Mouse (Mus musculus) kidney, adult 8-10 months (tissue): ENCODE data around the gene Rad54l.

Source experiments
- DNase-seq, 2 experiments: peaks; one replicate each; pipeline ENCODE4 v3.0.0; 2022

The Rad54l gene

DNA sequence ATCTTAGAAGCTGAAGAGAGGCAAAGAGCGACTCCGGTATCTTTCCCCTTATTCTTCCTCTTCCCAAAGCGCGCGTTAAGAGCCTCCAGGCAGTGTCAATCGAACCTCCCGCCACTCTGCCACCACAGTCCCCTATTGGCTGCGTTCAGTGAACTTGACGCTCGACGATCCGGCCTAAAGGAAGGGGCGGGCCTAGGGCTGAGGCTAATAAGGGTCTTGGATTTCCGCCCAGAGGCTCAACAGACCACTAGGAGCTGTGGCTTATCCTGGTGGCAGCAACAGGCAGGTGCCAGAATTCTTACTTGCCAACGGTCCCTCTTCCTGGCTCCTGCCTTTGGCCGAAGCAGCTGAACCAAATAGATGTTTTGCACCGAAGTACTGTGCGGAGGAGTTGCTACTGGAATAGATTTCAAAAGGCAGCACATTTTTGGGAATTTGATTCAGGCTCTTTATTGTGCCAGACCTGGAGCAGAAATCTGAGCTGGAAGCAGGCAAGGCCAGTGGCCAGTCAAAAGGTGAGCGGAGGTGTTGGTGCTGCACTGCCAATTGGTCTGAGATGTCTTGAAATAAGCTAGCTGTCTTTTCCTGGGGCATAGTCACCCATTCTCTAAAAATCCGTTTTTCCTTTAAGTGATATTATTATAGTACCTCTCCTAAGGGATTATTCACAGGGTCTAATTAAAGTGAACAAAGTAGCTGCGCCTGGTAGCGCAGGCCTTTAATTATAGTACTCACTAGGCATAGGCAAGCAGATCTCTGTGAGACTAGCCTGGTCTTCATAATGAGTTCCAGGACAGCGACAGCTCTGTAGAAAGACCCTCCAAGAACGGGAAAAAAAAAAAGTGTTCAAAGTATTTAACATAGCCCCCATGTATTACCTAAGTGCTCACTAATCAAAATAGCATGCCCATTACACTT, at the start of gene Rad54l, which contains the start of gene Pomgnt1:
Rad54l (minus strand) TSS at position 89 of the 918 bp plus-strand sequence.
Pomgnt1 (plus strand) TSS at position 239 of the 918 bp plus-strand sequence.
- peak; percentile 77 to 81 for DNase-seq

DNA sequence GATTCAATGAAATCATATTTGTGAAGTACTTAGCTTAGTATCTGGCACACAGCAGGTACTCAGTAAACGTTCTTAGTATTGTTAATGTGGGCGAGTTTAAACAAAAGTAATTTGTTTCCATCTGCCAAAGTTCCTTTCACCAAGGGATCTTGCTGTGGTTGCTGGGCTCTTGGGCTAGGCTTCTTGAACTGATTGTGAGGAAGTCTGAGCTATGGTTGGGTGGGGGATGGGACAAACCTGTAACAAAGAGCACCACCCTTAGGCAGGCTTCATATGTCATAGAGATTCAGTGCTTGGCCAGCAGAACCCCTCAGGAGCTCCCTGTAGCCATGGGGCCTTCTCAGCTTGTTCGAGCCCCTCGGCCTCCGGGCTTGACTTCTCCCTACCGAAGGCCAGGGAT, 49.6 kb upstream of the Rad54l start, which contains the start of the genes 1700042G07Rik and Gm49337:
1700042G07Rik (plus strand) TSS at position 301 of the 400 bp plus-strand sequence.
Gm49337 (plus strand) TSS at position 313 of the 400 bp plus-strand sequence.
- DNase-seq, result no peak

GRCm38 (mm10) chr4:116169353-116169672, 45.8 kb upstream of the Rad54l start:
- DNase-seq, result no peak

- peak in 1 of 2 experiments; percentile 75 for DNase-seq
These were observed 45.3 kb upstream of the Rad54l start for GRCm38 (mm10) chr4:116168617-116169352.

- peak; percentile 63 to 69 for DNase-seq
These were observed 43.9 kb upstream of the Rad54l start, which contains the start of gene Tspan1 for GRCm38 (mm10) chr4:116167404-116167803. Gene Tspan1, minus strand, starts transcription at chr4:116167601.

DNA sequence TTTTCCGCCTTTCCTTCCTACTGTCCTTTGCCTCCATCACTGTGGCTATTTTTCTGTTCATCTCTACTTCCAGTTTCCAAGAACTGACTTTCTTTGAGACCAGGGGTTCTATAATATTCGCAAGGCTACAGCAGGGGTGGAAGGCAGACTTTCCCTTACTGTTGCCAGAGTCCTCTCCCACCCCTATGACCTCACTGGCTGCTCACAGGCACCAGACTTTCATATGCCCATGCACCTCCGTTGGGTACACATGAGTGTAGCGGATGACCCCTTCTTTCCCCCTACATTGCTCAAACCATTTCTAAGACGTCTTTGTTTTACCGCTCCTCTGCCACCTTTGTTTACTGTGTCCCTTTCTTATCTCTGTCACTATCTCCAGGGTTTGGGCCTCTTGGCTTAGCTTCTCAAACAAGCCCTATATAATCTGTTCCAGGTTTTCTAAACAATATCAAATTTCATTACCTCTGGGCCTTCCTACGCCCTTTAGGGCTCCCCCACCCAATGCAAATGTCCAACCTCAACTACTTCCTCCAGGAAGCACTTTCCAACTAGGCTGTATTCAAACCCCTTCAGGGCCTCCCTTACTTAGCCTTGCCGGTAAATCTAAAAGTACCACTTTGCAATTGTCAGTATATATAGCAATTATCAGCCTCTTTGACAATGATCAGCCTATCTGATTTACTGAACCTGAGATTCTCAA, 42.4 kb upstream of the Rad54l start:
- DNase-seq, result no peak

GRCm38 (mm10) chr4:116164759-116165554, 41.5 kb upstream of the Rad54l start:
- DNase-seq, result no peak

GRCm38 (mm10) chr4:116162142-116162541, 38.7 kb upstream of the Rad54l start:
- peak; percentile 44 to 55 for DNase-seq

- DNase-seq, result no peak
These were observed 37.3 kb upstream of the Rad54l start for GRCm38 (mm10) chr4:116160769-116161168.

- DNase-seq, result peak in 1 of 2 experiments; percentile 41
These were observed 36.4 kb upstream of the Rad54l start for GRCm38 (mm10) chr4:116159912-116160311.

DNA sequence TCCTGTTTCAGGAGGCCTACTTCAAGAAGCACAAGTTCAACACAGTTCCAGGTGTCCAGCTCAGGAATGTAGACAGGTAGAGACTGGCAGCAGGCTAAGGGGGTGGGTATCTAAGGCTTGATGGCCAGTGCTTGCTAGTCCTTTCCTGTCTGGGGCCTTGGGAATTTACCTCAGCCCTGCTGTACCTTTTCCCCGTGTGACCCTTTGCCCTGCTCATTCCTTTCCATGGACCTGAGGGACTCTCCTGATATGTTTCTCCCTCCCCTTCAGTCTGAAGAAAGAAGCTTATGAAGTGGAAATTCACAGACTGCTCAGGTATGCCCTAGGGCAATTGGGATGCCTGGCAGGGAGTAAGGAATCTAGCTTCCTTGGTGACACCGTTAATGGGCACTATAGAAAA, 34.4 kb upstream of the Rad54l start:
- peak; percentile 38 to 73 for DNase-seq

- DNase-seq, result no peak
These were observed 29.2 kb upstream of the Rad54l start for GRCm38 (mm10) chr4:116152702-116153101.

- no peak for DNase-seq
These were observed 27.7 kb upstream of the Rad54l start, which contains the start of gene Lurap1 for GRCm38 (mm10) chr4:116151238-116151637. Gene Lurap1, minus strand, starts transcription at chr4:116151338.

GRCm38 (mm10) chr4:116150862-116151221, 27.4 kb upstream of the Rad54l start:
- DNase-seq, result no peak

- DNase-seq, result peak; percentile 42 to 49
These were observed 26.8 kb upstream of the Rad54l start for GRCm38 (mm10) chr4:116150156-116150861.

DNA sequence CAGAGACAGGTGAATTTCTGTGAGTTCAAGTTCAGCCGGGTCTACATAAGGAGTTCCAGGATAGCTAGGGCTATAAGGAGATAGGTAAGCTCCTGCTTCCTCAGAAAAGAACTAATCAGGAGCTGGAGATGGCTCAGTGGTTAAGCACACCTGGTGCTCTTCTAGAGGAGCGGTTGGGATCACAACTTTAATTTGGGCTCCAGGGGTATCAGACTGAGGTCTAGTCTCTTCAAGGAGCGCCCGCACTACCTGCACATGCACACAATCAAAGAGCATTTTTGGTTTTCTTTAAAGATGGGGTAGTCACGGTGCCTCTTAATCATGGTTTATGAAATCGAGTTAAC, 26.3 kb upstream of the Rad54l start:
- no peak for DNase-seq

DNA sequence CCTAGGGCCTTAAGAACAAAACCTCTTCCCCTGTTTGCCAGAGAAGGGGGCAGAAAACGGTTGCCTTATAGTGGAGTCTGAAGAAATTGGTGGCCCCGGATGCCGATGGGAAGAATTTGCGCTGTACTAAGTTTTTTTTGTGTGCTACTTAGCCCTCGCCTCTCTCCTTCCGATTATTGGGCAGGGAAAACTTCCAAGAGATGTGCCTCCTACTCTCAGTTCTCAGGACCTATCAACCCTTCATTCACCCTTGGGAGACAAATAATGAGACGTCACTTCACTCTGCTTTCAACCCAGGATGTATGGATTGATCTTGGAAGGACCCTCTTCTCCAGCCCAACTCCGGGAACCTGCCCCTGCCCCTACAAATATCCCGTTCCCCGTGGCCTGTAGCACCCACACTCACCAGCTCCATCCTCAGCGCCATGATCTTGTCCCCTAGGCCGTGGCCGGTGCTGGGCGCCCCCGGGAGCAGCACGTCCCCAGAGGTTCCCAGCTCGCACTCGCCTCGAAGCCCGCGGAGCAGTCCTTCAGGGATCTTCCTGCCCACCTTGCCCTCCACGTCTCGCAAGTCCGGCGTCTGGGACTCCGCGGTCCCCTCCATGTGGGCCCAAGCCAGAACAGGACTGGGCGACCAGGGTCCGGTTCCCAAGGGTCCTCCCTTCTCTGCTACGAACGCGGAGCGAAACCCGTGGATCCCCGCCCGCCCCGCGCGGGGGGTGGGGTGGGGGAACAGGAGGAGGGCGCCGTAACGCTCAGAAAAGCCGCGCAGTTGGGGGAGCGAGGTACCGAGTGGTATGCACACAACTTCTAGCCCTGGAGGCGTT, 20.6 kb upstream of the Rad54l start:
- peak; percentile 53 to 63 for DNase-seq

- peak; percentile 49 to 62 for DNase-seq
These were observed 19.9 kb upstream of the Rad54l start for GRCm38 (mm10) chr4:116143317-116143811.

DNA sequence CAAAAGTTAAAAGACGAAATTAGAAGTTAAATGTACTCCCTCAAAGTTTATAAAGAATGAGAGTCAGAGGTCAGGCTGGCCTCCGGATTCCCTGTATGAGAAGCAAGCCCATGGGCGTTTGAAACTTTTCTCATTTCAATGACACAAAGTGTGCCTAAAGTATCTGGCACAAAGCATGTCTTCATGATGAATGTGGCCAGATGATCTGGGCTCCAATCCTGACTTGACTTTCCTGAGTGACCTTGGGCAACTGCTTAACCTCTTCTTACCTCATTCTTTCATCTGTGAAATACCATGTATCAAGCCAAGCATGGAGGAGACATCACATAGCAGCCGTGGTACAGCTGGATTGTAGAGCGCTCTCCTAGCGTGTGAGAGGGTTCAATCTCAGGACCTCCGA, 18.8 kb upstream of the Rad54l start:
- DNase-seq, result no peak

- DNase-seq, result no peak
These were observed 18.2 kb upstream of the Rad54l start for GRCm38 (mm10) chr4:116141736-116142135.
